Mouse (Mus musculus): Measurements from ENCODE around the gene Zfp217. TPM values are rescaled to one million over a fixed set of nuclear protein-coding genes. Genes with fewer than 3 reads are reported as not detected.
A peak's percentile ranks its signal among the peaks of the same experiment; 100 is the strongest.
"Not testable (repeated sequence)": the region's sequence is repeated elsewhere in the genome, so short reads cannot be mapped to it uniquely, and the experiment has no call there.

The Zfp217 gene
- polyA plus RNA-seq, 1 experiment from 2014 or later = 5.7 TPM

- WGBS (ENCODE audit: insufficient replicate concordance) = 1% methylated on average over 30 of the region's 33 CpGs
- Histone ChIP-seq H3K4me1 (ENCODE audit: control insufficient read depth, low read depth, low read length) (peaks cover 18% of the 10 kb centered on the region), H3K27ac (ENCODE audit: low read length) (peak overlapping the region; percentile 75), H3K9ac (ENCODE audit: low read depth, low read length) (peak overlapping the region; percentile 58), H3K36me3 (ENCODE audit: control insufficient read depth, insufficient read depth) (no peaks in the 10 kb centered on the region), H3K4me2 (ENCODE audit: low read depth, low read length) (peak overlapping the region; percentile 73), H3K9me3 (replicated peaks; ENCODE audit: control insufficient read depth, low read length) (no peaks in the 10 kb centered on the region), H3K4me3 (ENCODE audit: low read depth, low read length) (peak overlapping the region; percentile 60), H3K27me3 (ENCODE audit: control insufficient read depth, insufficient read depth, low read depth, low read length) (no peaks in the 10 kb centered on the region)
- ATAC-seq (ENCODE audit: low read depth) = peak; percentile 90
Observed at GRCm38 (mm10) chr2:170184175-170184983, 36.5 kb upstream of the Zfp217 start.

- H3K4me2 ChIP-seq (ENCODE audit: low read depth, low read length) = peak overlapping the region; percentile 73
- peak overlapping the region; percentile 60 for H3K4me3 ChIP-seq (ENCODE audit: low read depth, low read length)
- H3K27ac ChIP-seq (ENCODE audit: low read length) = peak overlapping the region; percentile 66
- H3K9me3 ChIP-seq (replicated peaks; ENCODE audit: control insufficient read depth, low read length) = no peaks in the 10 kb centered on the region
- H3K36me3 ChIP-seq (ENCODE audit: control insufficient read depth, insufficient read depth) = no peaks in the 10 kb centered on the region
- WGBS (ENCODE audit: insufficient replicate concordance) = 64% methylated on average over 4 of the region's 4 CpGs
- peak overlapping the region; percentile 58; the same call in 1 of the 2 replicates for H3K9ac ChIP-seq (ENCODE audit: low read depth, low read length)
- no peak for ATAC-seq (ENCODE audit: low read depth)
- no peaks in the 10 kb centered on the region for H3K27me3 ChIP-seq (ENCODE audit: control insufficient read depth, insufficient read depth, low read depth, low read length)
- peaks cover 18% of the 10 kb centered on the region for H3K4me1 ChIP-seq (ENCODE audit: control insufficient read depth, low read depth, low read length)
Observed at GRCm38 (mm10) chr2:170183851-170184174, 35.9 kb upstream of the Zfp217 start.

GRCm38 (mm10) chr2:170181862-170182261, 34.0 kb upstream of the Zfp217 start:
- no peaks in the 10 kb centered on the region for H3K27me3 ChIP-seq (ENCODE audit: control insufficient read depth, insufficient read depth, low read depth, low read length)
- H3K27ac ChIP-seq (ENCODE audit: low read length) = no peak overlapping the region
- no peak overlapping the region for H3K4me2 ChIP-seq (ENCODE audit: low read depth, low read length)
- peaks cover 18% of the 10 kb centered on the region for H3K4me1 ChIP-seq (ENCODE audit: control insufficient read depth, low read depth, low read length)
- no peak overlapping the region for H3K4me3 ChIP-seq (ENCODE audit: low read depth, low read length)
- 79% methylated on average over 6 of the region's 6 CpGs for WGBS (ENCODE audit: insufficient replicate concordance)
- no peak for ATAC-seq (ENCODE audit: low read depth)
- no peaks in the 10 kb centered on the region for H3K9me3 ChIP-seq (replicated peaks; ENCODE audit: control insufficient read depth, low read length)
- no peaks in the 10 kb centered on the region for H3K36me3 ChIP-seq (ENCODE audit: control insufficient read depth, insufficient read depth)
- H3K9ac ChIP-seq (ENCODE audit: low read depth, low read length) = no peak overlapping the region

GRCm38 (mm10) chr2:170180769-170181168, 32.9 kb upstream of the Zfp217 start:
- not testable (repeated sequence) for H3K9me3 ChIP-seq (replicated peaks; ENCODE audit: control insufficient read depth, low read length); H3K4me3 ChIP-seq (ENCODE audit: low read depth, low read length); H3K9ac ChIP-seq (ENCODE audit: low read depth, low read length); H3K36me3 ChIP-seq (ENCODE audit: control insufficient read depth, insufficient read depth); H3K27ac ChIP-seq (ENCODE audit: low read length); H3K27me3 ChIP-seq (ENCODE audit: control insufficient read depth, insufficient read depth, low read depth, low read length); H3K4me2 ChIP-seq (ENCODE audit: low read depth, low read length); ATAC-seq (ENCODE audit: low read depth)
- peaks cover 26% of the 10 kb centered on the region for H3K4me1 ChIP-seq (ENCODE audit: control insufficient read depth, low read depth, low read length)
- WGBS (ENCODE audit: insufficient replicate concordance) = 80% methylated on average over 3 of the region's 3 CpGs

- Histone ChIP-seq H3K27me3 (ENCODE audit: control insufficient read depth, insufficient read depth, low read depth, low read length) (no peaks in the 10 kb centered on the region), H3K9ac (ENCODE audit: low read depth, low read length) (no peak overlapping the region), H3K9me3 (replicated peaks; ENCODE audit: control insufficient read depth, low read length) (no peaks in the 10 kb centered on the region), H3K36me3 (ENCODE audit: control insufficient read depth, insufficient read depth) (no peaks in the 10 kb centered on the region), H3K4me2 (ENCODE audit: low read depth, low read length) (no peak overlapping the region), H3K4me1 (ENCODE audit: control insufficient read depth, low read depth, low read length) (peaks cover 30% of the 10 kb centered on the region), H3K4me3 (ENCODE audit: low read depth, low read length) (no peak overlapping the region), H3K27ac (ENCODE audit: low read length) (no peak overlapping the region)
- no peak for ATAC-seq (ENCODE audit: low read depth)
- WGBS (ENCODE audit: insufficient replicate concordance) = 33% methylated on average over 5 of the region's 5 CpGs
Observed at GRCm38 (mm10) chr2:170179317-170179716, 31.4 kb upstream of the Zfp217 start.

GRCm38 (mm10) chr2:170177323-170177722, 29.4 kb upstream of the Zfp217 start:
- WGBS (ENCODE audit: insufficient replicate concordance) = 31% methylated on average over 8 of the region's 8 CpGs
- no peak for ATAC-seq (ENCODE audit: low read depth)

GRCm38 (mm10) chr2:170176284-170176926, 28.5 kb upstream of the Zfp217 start:
- Histone ChIP-seq H3K4me1 (ENCODE audit: control insufficient read depth, low read depth, low read length) (peaks cover 32% of the 10 kb centered on the region), H3K4me2 (ENCODE audit: low read depth, low read length) (no peak overlapping the region), H3K36me3 (ENCODE audit: control insufficient read depth, insufficient read depth) (no peaks in the 10 kb centered on the region), H3K9ac (ENCODE audit: low read depth, low read length) (no peak overlapping the region), H3K9me3 (replicated peaks; ENCODE audit: control insufficient read depth, low read length) (no peaks in the 10 kb centered on the region), H3K27ac (ENCODE audit: low read length) (no peak overlapping the region), H3K4me3 (ENCODE audit: low read depth, low read length) (no peak overlapping the region), H3K27me3 (ENCODE audit: control insufficient read depth, insufficient read depth, low read depth, low read length) (no peaks in the 10 kb centered on the region)
- ATAC-seq (ENCODE audit: low read depth) = no peak
- WGBS (ENCODE audit: insufficient replicate concordance) = 37% methylated on average over 8 of the region's 8 CpGs

More at GRCm38 (mm10) chr2:170177323-170177722, 29.4 kb upstream of the Zfp217 start:
- Histone ChIP-seq H3K27me3 (ENCODE audit: control insufficient read depth, insufficient read depth, low read depth, low read length) (no peaks in the 10 kb centered on the region), H3K4me1 (ENCODE audit: control insufficient read depth, low read depth, low read length) (peaks cover 32% of the 10 kb centered on the region), H3K27ac (ENCODE audit: low read length) (no peak overlapping the region), H3K9ac (ENCODE audit: low read depth, low read length) (peak overlapping the region; percentile 4; the same call in 1 of the 2 replicates), H3K4me2 (ENCODE audit: low read depth, low read length) (no peak overlapping the region), H3K36me3 (ENCODE audit: control insufficient read depth, insufficient read depth) (no peaks in the 10 kb centered on the region), H3K9me3 (replicated peaks; ENCODE audit: control insufficient read depth, low read length) (no peaks in the 10 kb centered on the region), H3K4me3 (ENCODE audit: low read depth, low read length) (no peak overlapping the region)

GRCm38 (mm10) chr2:170175661-170176150, 27.8 kb upstream of the Zfp217 start:
- H3K27me3 ChIP-seq (ENCODE audit: control insufficient read depth, insufficient read depth, low read depth, low read length) = no peaks in the 10 kb centered on the region
- peak; percentile 65 for ATAC-seq (ENCODE audit: low read depth)
- peak overlapping the region; percentile 29 for H3K27ac ChIP-seq (ENCODE audit: low read length)
- H3K4me2 ChIP-seq (ENCODE audit: low read depth, low read length) = no peak overlapping the region
- WGBS (ENCODE audit: insufficient replicate concordance) = 11% methylated on average over 7 of the region's 7 CpGs
- H3K9ac ChIP-seq (ENCODE audit: low read depth, low read length) = no peak overlapping the region
- no peak overlapping the region for H3K4me3 ChIP-seq (ENCODE audit: low read depth, low read length)
- H3K9me3 ChIP-seq (replicated peaks; ENCODE audit: control insufficient read depth, low read length) = no peaks in the 10 kb centered on the region
- no peaks in the 10 kb centered on the region for H3K36me3 ChIP-seq (ENCODE audit: control insufficient read depth, insufficient read depth)
- H3K4me1 ChIP-seq (ENCODE audit: control insufficient read depth, low read depth, low read length) = peaks cover 32% of the 10 kb centered on the region

- 0 out of 2 replicates have a peak, but pooled peaks have one; percentile 7 for ATAC-seq (ENCODE audit: low read depth)
- WGBS (ENCODE audit: insufficient replicate concordance) = 42% methylated on average over 3 of the region's 3 CpGs
- no peaks in the 10 kb centered on the region for H3K9me3 ChIP-seq (replicated peaks; ENCODE audit: control insufficient read depth, low read length)
- no peaks in the 10 kb centered on the region for H3K36me3 ChIP-seq (ENCODE audit: control insufficient read depth, insufficient read depth)
- peaks cover 32% of the 10 kb centered on the region for H3K4me1 ChIP-seq (ENCODE audit: control insufficient read depth, low read depth, low read length)
- no peaks in the 10 kb centered on the region for H3K27me3 ChIP-seq (ENCODE audit: control insufficient read depth, insufficient read depth, low read depth, low read length)
- no peak overlapping the region for H3K4me3 ChIP-seq (ENCODE audit: low read depth, low read length)
- H3K9ac ChIP-seq (ENCODE audit: low read depth, low read length) = no peak overlapping the region
- H3K4me2 ChIP-seq (ENCODE audit: low read depth, low read length) = no peak overlapping the region
- peak overlapping the region; percentile 29 for H3K27ac ChIP-seq (ENCODE audit: low read length)
Observed at GRCm38 (mm10) chr2:170175190-170175589, 27.3 kb upstream of the Zfp217 start.
